Mouse (Mus musculus) kidney, adult 2 months (tissue): ENCODE data around the gene Tspan4. TPM values are rescaled to one million over a fixed set of nuclear protein-coding genes. Genes with fewer than 3 reads are reported as not detected.

Source experiments
- DNase-seq: peaks from one replicate; pipeline ENCODE4 v3.0.0; 2021
- H3K27ac ChIP-seq: fragments of 200-500 bp; 2 replicates; pipeline ENCODE4 v1.5.1; 2012; ENCODE audit warnings: low read depth, low read length, control low read depth, inconsistent platforms; ENCODE audit not compliant: insufficient read depth
- H3K27me3 ChIP-seq: fragments of 200-500 bp; replicated peaks from 2 replicates; pipeline ENCODE4 v1.6.1; 2012; ENCODE audit warnings: mild to moderate bottlenecking, moderate library complexity, low read length, inconsistent platforms; ENCODE audit not compliant: control insufficient read depth, insufficient read depth
- H3K36me3 ChIP-seq: fragments of 200-500 bp; 2 replicates; pipeline ENCODE4 v1.6.1; 2012; ENCODE audit warnings: mild to moderate bottlenecking, moderate library complexity, low read length, inconsistent platforms; ENCODE audit not compliant: control insufficient read depth, insufficient read depth
- H3K4me1 ChIP-seq: fragments of 200-500 bp; 2 replicates; pipeline ENCODE4 v1.6.1; 2011; ENCODE audit warnings: low read length; ENCODE audit not compliant: control insufficient read depth, insufficient read depth
- H3K4me3 ChIP-seq: fragments of 200-500 bp; 2 replicates; pipeline ENCODE4 v1.5.1; 2011; ENCODE audit warnings: mild to moderate bottlenecking, low read depth, low read length, control low read depth; ENCODE audit not compliant: insufficient read depth
- CTCF ChIP-seq: fragments of 200-500 bp; conservative IDR thresholded peaks from 2 replicates; pipeline ENCODE4 v1.5.1; 2011; ENCODE audit warnings: low read depth, mild to moderate bottlenecking, control low read depth, low read length, moderate library complexity, mixed read lengths; ENCODE audit not compliant: insufficient read depth, insufficient read length
- POLR2A ChIP-seq: fragments of 200-500 bp; IDR thresholded peaks from one replicate; pipeline ENCODE4 v1.6.1; 2011; ENCODE audit warnings: low read depth, low read length, control low read depth
- WGBS: fragments of 180-500 bp; shearing (Covaris S2); methylation state at CpG from one replicate; pipeline ENCODE4 v1.1.7; 2018; 5-methylcytosine and 5-hydroxymethylcytosine counted together
- polyA plus RNA-seq: library from polyadenylated mRNA; depleted of rRNA; stranded (reverse); fragments of >200 nt; gene quantifications from 2 replicates; pipeline ENCODE4 v1.2.3, GENCODE M21; 2012

Tspan4 gene
- polyA plus RNA-seq, 1 experiment: 143 TPM

GRCm38 (mm10) chr7:141472763-141473162, 2.3 kb upstream of the Tspan4 start:
- Histone ChIP-seq H3K4me1 (peaks cover 43% of the 10 kb centered on the region), H3K27ac (no peak overlapping the region), H3K27me3 (no peaks in the 10 kb centered on the region), H3K36me3 (no peaks in the 10 kb centered on the region), H3K4me3 (no peak overlapping the region)
- 66% methylated on average over 6 of the region's 6 CpGs for WGBS
- DNase-seq: no peak
- TF ChIP-seq CTCF (no peak), POLR2A (no peak)

GRCm38 (mm10) chr7:141474160-141474559, 880 bp upstream of the Tspan4 start:
- WGBS: 5% methylated on average over 5 of the region's 5 CpGs
- DNase-seq: no peak
- Histone ChIP-seq H3K27ac (no peak overlapping the region), H3K27me3 (no peaks in the 10 kb centered on the region), H3K4me1 (peaks cover 34% of the 10 kb centered on the region), H3K36me3 (no peaks in the 10 kb centered on the region), H3K4me3 (peak overlapping the region; percentile 96)
- TF ChIP-seq CTCF (no peak), POLR2A (no peak)

- Histone ChIP-seq H3K4me1 (peaks cover 25% of the 10 kb centered on the region), H3K27me3 (no peaks in the 10 kb centered on the region), H3K27ac (peak overlapping the region; percentile 98), H3K4me3 (peak overlapping the region; percentile 96), H3K36me3 (no peaks in the 10 kb centered on the region)
- no peak for TF ChIP-seq POLR2A
- TF ChIP-seq CTCF: no peak
- peak; percentile 50 for DNase-seq
- WGBS: 2% methylated on average over 12 of the region's 12 CpGs
These were observed 742 bp downstream of the Tspan4 start for GRCm38 (mm10) chr7:141475805-141476158.

- DNase-seq: peak; percentile 97
- Histone ChIP-seq H3K4me3 (peak overlapping the region; percentile 96), H3K27ac (peak overlapping the region; percentile 98), H3K36me3 (no peaks in the 10 kb centered on the region), H3K27me3 (no peaks in the 10 kb centered on the region), H3K4me1 (peaks cover 27% of the 10 kb centered on the region)
- TF ChIP-seq CTCF (0 out of 2 replicates have a peak, but pooled peaks have one; percentile 26), POLR2A (no peak)
- WGBS: under 1% methylated on average over 17 of the region's 17 CpGs
These were observed 1.4 kb downstream of the Tspan4 start for GRCm38 (mm10) chr7:141476226-141476980.

GRCm38 (mm10) chr7:141476981-141477370, 1.9 kb downstream of the Tspan4 start:
- Histone ChIP-seq H3K27me3 (no peaks in the 10 kb centered on the region), H3K4me3 (peak overlapping the region; percentile 96), H3K4me1 (peaks cover 27% of the 10 kb centered on the region), H3K27ac (peak overlapping the region; percentile 98), H3K36me3 (no peaks in the 10 kb centered on the region)
- DNase-seq: no peak
- WGBS: 1% methylated on average over 7 of the region's 7 CpGs
- no peak for TF ChIP-seq POLR2A
- no peak for TF ChIP-seq CTCF

- Histone ChIP-seq H3K4me3 (no peak overlapping the region), H3K4me1 (peaks cover 32% of the 10 kb centered on the region), H3K36me3 (no peaks in the 10 kb centered on the region), H3K27ac (peak overlapping the region; percentile 98), H3K27me3 (no peaks in the 10 kb centered on the region)
- WGBS: 43% methylated on average over 4 of the region's 4 CpGs
- no peak for DNase-seq
- no peak for TF ChIP-seq CTCF
These were observed 2.7 kb downstream of the Tspan4 start for GRCm38 (mm10) chr7:141477578-141478269.

GRCm38 (mm10) chr7:141478270-141478748, 3.3 kb downstream of the Tspan4 start:
- Histone ChIP-seq H3K27me3 (no peaks in the 10 kb centered on the region), H3K36me3 (no peaks in the 10 kb centered on the region), H3K27ac (peak overlapping the region; percentile 98), H3K4me3 (no peak overlapping the region), H3K4me1 (peaks cover 31% of the 10 kb centered on the region)
- 58% methylated on average over 5 of the region's 5 CpGs for WGBS
- TF ChIP-seq POLR2A (no peak), CTCF (no peak)
- DNase-seq: no peak
